Mouse (Mus musculus): Measurements from ENCODE around the gene Hist1h2ag.
A peak's percentile ranks its signal among the peaks of the same experiment; 100 is the strongest.

The Hist1h2ag gene

DNA sequence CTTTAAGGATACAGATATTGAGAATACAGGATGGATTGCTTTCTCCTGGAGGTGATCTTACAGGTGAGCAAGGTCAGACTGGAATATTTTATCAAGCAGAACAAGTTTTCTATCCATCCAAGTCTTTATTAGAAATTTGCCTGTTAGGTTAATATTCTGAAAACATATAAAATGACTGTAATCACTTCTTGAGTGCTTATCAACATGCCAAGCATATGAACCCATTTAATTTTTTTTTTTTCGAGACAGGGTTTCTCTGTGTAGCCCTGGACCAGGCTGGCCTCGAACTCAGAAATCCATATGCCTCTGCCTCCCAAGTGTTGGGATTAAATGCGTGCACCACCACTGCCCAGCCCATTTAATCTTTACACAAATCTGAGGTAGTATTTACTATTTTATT lies 5.8 kb downstream of the Hist1h2ag start:
- no peak for DNase-seq (ENCODE audit: low spot score in 2 of 2)

DNA sequence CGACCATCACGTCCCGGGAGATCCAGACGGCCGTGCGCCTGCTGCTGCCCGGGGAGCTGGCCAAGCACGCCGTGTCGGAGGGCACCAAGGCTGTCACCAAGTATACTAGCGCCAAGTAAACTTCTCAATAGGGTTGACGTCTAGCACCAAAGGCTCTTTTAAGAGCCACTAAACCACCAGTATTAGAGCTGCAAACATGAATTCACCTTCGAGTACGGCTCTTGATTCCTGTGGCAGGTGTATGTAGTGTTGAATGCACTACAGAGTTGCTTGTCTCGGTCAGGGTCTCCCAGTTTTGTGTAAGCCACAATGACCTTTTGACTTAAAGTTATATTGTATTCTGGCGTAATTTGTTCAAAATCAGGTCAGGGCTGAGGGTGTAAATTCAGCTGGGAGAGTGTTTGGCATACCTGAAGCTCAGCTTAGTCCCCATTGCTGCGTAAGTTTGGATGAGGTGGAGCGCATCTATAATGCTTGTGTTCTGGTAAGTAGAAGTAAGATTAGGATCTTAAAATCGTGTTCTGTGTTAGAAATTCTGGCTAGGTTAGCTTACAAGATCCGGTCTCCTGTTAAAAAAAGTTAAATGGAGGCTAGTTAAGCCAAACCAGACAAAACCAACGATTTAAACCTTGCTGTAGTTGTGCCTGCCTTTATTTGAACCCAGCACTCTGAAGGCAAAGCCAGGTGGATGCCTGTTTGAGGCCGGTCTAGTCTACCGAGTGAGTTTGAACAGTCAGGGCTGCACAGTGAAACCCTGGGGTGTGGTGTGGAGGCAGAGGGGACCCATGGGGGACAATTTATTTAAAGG lies 6.4 kb downstream of the Hist1h2ag start:
- DNase-seq (ENCODE audit: low spot score in 2 of 2), result no peak

DNA sequence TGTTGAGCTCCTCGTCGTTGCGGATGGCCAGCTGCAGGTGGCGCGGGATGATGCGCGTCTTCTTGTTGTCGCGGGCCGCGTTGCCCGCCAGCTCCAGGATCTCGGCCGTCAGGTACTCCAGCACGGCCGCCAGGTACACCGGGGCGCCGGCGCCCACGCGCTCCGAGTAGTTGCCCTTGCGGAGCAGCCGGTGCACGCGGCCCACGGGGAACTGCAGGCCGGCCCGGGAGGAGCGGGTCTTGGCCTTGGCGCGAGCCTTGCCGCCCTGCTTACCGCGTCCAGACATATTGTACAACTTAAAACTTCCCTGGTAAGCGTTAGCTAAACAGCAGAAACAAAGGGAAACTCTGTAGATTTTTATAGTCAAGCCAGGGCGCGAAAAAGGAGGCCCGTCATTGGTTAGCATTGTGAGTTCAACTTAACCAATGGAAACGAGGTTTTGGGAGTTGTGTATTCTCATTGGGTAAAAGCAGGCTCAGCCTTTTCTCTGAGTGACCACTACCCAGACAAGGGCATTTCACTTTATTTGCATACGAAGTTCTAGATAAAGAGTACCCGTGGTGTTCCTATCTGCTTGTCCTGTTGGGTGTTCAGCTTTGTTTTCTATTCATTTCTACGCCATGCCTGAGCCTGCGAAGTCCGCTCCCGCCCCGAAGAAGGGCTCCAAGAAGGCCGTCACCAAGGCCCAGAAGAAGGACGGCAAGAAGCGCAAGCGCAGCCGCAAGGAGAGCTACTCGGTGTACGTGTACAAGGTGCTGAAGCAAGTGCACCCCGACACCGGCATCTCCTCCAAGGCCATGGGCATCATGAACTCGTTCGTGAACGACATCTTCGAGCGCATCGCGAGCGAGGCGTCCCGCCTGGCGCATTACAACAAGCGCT lies 7.2 kb downstream of the Hist1h2ag start, which contains the start of the genes Hist1h2ah and Hist1h2bk:
TSS of gene Hist1h2ah (minus strand) at position 302 of the 882 bp plus-strand sequence.
TSS of gene Hist1h2bk (plus strand) at position 604 of the 882 bp plus-strand sequence.
- peak; percentile 77 to 90 for DNase-seq (ENCODE audit: low spot score in 2 of 2)

DNA sequence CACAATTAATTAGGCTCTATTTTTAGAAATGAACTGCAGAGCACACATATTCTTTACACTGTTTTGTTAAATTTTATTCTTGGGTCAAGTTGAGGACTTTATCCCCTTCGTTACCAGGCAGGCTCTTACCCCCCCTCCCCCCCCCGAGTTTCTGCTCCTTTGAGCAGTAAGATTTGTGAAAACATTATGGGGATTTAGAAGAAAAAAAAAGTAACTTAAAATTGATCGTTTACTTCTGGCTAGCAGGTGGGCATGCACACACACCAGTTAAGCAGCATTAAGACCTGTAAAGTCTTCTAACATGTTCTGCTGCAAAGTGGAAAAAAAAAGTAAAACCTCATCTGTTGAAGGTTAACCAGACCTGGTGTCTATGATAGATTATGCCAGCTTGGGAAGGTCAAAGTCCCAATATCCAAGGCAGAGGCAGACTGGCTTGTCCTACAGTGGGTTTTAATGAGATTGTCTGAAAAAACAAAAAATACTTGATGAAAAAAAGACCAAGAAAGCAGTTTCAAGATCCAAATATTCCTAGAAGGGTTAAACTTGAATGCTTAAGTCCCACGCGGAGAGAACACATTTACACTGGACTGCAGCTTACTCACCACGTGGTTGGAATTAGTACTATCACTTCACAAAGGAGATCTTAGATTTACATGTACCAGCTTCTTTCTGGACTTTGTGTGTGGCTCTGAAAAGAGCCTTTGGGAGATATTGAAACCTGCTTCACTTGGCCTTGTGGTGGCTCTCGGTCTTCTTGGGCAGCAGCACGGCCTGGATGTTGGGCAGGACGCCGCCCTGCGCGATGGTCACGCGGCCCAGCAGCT lies 8.1 kb downstream of the Hist1h2ag start:
- no peak for DNase-seq (ENCODE audit: low spot score in 2 of 2)

DNA sequence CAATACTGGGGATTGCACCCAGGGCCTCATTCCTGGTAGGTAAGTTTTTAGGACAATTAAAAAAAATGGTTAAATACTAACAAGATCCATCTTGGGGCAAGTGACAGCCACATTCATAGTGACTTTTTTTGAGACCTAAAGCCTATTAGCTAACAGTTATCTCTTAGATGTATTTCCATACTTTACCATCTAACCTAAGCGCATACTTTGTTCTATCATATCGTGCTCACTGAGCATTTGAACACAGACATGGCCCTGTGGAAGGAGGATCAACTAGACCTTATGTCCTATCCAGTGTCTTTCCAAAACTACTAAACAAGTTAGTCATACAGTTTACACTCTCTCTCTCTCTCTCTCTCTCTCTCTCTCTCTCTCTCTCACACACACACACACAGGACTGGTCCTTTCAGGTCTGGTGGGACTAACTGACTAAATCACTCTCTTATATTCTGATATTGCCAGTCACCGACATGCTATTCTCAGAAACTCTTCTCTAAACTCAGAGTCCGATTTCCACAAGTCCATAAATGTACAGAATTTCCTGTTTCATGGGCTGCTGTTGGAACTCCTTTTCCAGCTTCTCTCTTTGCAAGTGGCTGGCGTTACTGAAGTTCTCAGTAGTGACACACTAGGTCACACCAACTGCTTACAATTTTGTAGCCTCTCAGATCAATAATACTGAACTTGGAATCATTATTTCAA lies 8.9 kb downstream of the Hist1h2ag start:
- no peak for DNase-seq (ENCODE audit: low spot score in 2 of 2)

DNA sequence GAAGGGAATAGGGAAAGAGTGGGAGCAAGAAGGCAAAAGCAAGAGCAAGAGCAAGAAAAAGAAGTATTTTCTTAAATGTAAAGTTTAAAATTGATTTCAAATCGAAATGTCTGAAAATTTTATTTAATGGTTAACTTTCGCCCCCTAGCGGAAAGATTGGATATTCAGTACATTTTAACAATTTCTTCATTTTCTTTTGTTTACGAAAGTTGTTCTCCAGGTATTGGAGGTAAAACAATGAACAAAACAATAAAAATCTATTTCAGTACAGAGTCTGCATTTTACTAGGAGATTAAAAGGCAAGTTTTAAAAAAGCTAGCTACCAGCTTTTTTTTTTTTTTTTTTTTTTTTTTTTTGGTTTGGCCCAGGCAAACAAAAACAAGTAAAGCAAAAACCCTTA lies 12.3 kb downstream of the Hist1h2ag start:
- DNase-seq (ENCODE audit: low spot score in 2 of 2), result no peak

DNA sequence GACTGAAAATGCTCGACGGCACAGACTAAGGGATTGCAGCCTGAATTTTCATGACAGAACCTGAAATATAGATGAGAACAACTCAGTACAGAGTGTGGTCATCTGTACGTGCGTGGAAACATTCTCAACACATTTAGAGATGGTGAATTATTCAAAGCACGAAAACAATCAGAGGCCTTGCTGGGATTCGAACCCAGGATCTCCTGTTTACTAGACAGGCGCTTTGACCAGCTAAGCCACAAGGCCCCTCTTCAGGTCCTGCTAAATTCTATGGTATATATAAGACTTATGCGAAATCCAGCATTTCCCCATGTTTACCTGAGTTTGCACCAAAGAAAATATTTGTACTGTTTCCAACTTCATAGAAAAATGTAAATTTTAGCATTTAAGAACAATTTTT lies 12.8 kb downstream of the Hist1h2ag start:
- DNase-seq (ENCODE audit: low spot score in 2 of 2), result no peak

DNA sequence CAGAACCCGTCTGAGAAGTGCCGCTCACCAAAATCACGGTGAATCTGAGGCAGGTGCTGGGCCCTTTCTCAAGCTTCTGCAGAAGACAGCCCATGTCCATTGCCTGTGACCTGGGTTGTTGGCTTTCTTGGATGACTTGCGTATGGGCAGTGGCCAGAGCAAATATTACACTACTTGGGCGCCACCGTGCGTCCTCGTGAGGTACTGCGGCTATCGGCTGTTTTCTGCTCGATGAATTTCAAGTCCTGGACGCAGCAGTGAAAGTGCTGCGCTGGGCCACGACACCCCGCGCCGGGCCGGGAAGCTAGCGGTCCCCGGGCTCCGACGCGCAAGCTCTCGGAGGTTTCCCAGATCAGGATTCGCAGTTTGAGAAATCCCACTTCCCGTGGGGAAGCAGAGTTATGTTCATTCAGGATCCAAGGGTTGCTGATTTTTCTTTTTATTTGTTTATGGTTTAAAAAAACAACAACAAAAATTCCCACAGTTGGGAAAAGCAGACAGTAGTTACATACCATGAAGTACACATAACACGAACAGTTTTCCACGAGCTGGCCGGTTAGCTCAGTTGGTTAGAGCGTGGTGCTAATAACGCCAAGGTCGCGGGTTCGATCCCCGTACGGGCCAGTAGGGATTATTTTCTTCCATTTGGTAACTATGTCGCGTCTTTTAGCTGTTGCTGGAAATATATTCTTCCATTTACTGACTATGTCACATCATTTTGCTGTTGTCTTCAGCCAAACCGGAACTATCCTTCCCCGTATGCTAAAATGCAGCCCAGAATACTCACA lies 13.9 kb downstream of the Hist1h2ag start:
- peak; percentile 83 to 88 for DNase-seq (ENCODE audit: low spot score in 2 of 2)

DNA sequence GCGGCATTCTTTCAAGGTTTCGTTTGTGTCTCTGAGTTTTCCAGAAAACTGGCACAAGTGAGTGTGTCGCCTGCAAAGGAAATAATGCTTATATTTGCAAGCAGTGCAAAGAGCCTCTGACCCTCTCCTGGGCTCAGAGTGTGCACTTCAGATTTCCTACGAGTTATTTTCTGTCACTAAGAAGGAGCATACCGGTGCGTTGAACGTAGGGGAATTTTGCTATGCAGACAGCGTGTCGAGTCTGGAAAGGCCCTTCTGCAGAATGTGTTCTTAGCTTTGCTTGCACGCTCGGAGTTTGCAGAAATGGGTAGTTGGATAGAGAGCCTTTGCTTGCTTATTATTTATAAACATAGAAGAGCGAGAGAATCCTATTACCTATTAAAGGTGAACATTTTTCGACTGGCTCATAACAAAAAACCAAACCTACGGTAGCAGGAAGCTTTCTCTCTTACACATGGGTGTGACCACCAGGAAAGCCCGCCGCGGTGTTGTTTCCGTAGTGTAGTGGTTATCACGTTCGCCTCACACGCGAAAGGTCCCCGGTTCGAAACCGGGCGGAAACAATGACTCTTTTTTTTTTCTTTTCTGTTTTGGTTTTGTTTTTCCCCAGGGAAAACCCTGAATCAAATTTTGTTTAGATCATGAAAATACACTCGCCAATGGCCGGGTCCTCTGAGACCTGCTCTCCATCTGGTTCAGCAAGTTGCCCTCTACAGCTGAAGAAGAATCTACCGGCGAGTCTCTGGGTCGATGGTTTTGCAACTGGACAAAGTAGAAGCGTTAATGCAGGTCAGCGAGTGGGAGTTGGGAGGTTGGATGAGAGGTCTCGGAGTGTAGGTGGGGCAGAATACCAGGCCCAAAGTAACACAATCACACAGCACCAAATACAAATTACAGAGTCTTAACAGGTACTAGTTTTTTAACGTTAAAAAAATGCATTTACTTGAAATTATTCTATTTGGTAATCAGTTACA lies 16.4 kb downstream of the Hist1h2ag start:
- peak; percentile 69 to 78 for DNase-seq (ENCODE audit: low spot score in 2 of 2)

DNA sequence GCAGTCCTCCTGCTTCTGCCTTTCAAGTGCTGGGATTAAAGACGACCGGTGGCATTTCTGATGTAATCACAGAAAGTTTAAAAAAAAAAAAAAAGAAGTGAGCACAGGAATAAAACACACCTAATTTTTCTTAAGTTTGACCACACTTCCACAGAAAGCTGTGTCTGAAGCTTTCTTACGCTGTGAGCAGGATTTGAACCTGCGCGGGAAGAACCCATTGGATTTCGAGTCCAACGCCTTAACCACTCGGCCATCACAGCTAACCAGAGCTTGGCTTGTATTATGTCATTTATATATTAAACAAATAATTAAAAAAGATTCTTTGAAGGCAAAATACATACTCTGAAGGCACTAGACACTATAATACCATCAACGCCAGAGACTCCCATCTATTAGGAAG lies 20.5 kb downstream of the Hist1h2ag start:
- DNase-seq (ENCODE audit: low spot score in 2 of 2), result peak; percentile 51 to 64

DNA sequence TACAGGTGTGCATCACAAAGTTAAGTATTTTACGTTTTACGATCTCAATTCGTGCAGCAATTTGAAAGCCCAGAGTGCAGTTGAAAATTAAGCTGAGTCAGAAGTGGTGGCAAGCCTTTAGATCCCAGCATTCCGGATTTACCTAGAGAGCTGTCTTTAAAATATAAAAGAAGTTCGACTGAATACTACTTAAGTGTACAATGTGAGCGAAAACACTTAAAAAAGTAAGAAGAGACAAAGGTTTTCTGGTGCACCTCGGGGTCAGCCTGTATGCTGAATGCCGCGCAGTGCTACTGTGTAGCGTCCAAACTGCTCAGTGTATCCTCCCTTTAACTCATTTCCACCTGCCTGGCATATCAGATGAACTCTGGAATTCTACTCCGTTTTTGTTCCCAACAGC lies 21.2 kb downstream of the Hist1h2ag start:
- DNase-seq (ENCODE audit: low spot score in 2 of 2), result no peak

DNA sequence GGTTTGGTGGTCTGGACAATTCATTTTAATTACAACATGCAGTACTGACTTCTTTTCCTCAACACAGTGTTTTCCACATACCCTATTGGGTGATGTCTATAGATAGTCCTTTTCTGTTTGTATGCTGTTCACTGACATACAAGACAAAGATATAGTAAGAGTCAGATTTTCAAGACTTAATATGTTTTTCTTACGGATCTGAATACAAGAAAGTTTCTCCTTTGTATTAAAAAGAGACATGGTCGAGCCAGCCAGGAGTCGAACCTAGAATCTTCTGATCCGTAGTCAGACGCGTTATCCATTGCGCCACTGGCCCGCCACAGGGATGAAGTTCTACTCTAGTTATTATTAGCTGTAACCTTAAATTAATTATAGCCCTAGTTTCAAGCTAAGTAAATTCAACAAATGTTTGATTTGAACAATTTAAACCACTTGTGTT lies 21.8 kb downstream of the Hist1h2ag start:
- DNase-seq (ENCODE audit: low spot score in 2 of 2), result no peak

DNA sequence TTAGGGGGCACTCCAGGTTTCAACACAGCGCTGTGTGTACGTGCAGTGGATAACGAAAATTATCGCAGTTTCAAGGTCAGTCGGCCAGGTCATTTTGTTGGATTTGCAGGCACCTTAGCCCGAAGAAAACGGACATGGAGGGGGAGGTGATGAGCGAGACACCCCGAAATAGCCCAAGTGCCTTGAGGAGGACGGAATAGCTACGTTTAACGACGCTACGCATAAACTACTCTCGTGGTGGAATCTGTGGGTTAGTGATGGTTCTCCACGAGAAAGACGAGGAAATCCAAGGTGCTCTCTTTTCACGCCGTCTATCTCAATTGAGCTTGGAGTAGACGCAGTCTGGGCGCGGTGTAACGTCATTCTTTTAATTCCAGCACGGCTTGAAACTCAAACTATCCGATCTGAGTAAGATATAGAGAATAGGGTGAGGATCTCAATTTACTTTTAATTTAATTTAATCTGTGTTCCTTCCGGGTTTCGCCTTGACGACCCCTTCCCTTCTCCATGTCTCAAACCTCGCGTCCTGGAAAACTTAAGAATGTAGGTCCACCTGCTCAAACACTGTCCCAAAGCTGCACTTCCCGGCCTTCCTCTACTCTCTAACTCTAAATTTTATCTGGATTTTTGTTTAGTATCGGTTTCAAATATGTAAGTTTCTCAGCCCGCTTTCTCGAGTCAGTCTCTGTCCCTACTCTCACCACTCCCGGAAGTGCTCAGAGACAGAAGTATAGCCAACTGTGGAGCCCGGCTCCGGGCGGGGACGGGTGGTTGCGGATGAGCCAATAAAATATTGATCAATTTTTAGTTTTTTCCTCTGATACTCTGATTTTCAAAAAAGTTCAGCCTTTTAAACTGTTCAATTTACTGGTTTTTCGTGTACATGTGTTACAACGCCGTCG lies 22.6 kb downstream of the Hist1h2ag start:
- no peak for DNase-seq (ENCODE audit: low spot score in 2 of 2)

DNA sequence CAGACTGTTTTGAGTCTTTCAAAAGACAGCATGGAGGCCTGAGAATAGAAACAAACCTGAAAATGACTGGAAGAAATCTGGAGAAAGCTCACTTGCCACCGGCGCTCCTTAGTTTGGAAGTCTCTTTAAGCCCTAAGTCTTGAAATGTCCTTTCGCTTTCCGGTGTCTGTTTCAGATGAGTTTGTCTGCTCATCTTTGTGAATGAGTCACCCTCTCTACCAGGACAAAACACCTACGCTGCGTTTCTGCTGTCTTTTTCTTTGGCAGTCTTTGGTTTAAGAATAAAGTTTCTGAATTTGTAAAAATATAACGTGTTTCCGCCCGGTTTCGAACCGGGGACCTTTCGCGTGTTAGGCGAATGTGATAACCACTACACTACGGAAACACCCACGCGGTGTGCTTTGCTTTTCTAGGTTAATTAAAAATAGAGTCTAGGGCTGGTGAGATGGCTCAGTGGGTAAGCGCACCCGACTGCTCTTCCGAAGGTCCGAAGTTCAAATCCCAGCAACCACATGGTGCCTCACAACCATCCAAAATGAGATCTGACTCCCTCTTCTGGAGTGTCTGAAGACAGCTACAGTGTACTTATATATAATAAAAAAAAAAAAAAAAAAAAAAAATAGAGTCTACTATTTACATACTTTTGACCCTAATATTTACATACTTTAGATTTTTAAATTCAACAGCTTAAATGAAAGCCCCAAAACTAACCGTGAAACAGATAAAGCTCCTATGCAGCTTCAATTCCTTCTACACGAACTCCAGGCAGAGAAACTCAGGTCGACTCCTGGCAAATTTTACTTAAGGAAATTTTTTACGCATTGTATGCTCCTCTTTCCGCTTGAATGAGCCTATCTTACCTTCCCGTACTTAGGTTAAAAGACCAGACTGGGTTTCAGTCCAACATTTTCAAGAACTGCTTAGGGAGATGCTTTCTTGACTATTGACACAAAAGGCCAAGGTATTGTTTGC lies 27.0 kb downstream of the Hist1h2ag start:
- DNase-seq (ENCODE audit: low spot score in 2 of 2), result peak; percentile 39 to 54

DNA sequence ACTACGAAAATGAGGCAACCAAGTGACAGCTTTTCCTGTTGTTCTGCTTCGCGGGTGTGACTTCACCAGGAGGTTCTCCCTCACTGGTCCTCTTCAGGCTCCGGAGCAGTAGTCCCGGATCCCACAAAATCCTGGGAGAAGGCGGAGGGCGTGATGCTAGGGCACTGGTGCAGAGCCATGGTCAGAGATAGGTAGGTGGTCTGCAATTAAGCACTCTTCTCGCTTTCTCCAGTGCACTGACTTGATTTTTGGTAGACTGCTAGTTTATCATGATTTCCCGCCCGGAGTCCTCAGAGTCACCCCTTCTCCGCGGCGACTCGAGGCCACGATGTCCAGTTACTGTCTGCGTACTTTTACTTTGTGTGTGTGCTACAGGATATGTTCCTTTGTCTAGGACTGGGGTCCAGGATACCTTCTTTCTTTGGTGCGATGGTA lies 28.3 kb downstream of the Hist1h2ag start:
- DNase-seq (ENCODE audit: low spot score in 2 of 2), result no peak

DNA sequence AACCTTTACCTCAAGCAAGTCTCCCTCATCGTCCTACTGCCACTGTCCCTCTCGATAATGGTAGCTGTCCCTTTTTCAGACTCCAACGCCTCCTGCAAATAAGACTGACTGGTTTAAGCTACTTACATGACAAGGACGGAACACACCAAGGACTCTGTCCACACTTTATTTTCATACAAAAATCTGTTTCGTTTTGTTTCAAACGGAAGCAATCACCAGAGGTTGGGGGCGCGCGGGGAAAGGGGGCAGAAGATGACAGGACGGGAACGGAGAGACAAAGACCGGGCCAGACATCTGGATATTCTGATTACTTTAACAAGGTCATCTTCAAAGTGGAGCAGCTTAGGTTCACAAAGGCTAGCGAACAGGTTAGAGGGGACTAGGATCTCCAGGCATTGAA lies 29.0 kb downstream of the Hist1h2ag start:
- no peak for DNase-seq (ENCODE audit: low spot score in 2 of 2)

DNA sequence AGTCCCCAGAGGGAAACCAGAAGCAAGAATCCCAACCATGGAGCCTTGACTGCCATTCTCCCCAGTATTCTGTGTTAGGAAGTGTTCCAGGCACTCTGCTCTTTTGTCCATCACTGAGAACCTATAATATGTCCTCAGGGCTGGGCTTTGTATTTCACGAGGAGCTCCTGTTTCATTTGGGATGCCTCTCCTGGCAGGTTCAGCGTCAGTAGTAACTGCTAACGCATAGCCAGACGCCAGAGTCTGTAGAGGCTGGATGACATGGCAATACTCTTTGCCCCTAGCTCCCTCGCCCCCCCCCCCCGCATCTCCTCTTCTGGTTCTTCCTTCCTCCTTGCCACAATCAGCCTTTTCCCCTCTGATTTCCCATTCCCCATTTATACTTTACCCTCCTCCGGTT lies 33.1 kb downstream of the Hist1h2ag start, which contains the start of gene Prss16:
TSS of gene Prss16 (minus strand) at position 101 of the 400 bp plus-strand sequence.
- DNase-seq (ENCODE audit: low spot score in 2 of 2), result no peak

Measured in right cerebral cortex, postnatal 36 days (tissue).